Mouse (Mus musculus) midbrain, embryonic 14.5 days (tissue): ENCODE measurements at regions not wholly inside any gene's neighbourhood (a gene's known extent, or its start where the extent isn't known, plus 50 kb on each side); places are given as distances from the start of the nearest gene placed in this dataset.
A peak's percentile ranks its signal among the peaks of the same experiment; 100 is the strongest.
"Not testable (repeated sequence)": the region's sequence is repeated elsewhere in the genome, so short reads cannot be mapped to it uniquely, and the experiment has no call there.

Experiments used
- ATAC-seq: fragments of 200-750 bp; cut with Nextera tagmentation; 2 replicates; pipeline ENCODE4 v1.8.0; 2017; ENCODE audit warnings: moderate number of reproducible peaks, moderate library complexity; ENCODE audit not compliant: low FRiP score, low TSS enrichment
- DNase-seq: peaks from one replicate; pipeline ENCODE4 v3.0.0-alpha.2; 2015
- H3K27ac ChIP-seq: fragments of 300-500 bp; sonication (generic); replicated peaks from 2 replicates; pipeline ENCODE4 v1.5.1; 2014; ENCODE audit warnings: mild to moderate bottlenecking, low read depth, low read length, moderate library complexity
- H3K27me3 ChIP-seq: fragments of 300-500 bp; sonication (generic); 2 replicates; pipeline ENCODE4 v1.6.1; 2014; ENCODE audit warnings: low read length, control low read depth, mixed read lengths; ENCODE audit not compliant: control insufficient read depth, insufficient read depth
- H3K36me3 ChIP-seq: fragments of 300-500 bp; sonication (generic); 2 replicates; pipeline ENCODE4 v1.6.1; 2014; ENCODE audit warnings: low read length, control low read depth; ENCODE audit not compliant: control insufficient read depth, insufficient read depth
- H3K4me1 ChIP-seq: fragments of 300-500 bp; sonication (generic); 2 replicates; pipeline ENCODE4 v1.6.1; 2014; ENCODE audit warnings: mild to moderate bottlenecking, antibody characterized with exemption, low read length, control low read depth; ENCODE audit not compliant: control insufficient read depth, insufficient read depth
- H3K4me2 ChIP-seq: fragments of 300-500 bp; sonication (generic); 2 replicates; pipeline ENCODE4 v1.6.1; 2014; ENCODE audit warnings: mild to moderate bottlenecking, low read length, moderate library complexity
- H3K4me3 ChIP-seq: fragments of 300-500 bp; sonication (generic); replicated peaks from 2 replicates; pipeline ENCODE4 v1.5.1; 2014; ENCODE audit warnings: low read depth, low read length
- H3K9ac ChIP-seq: fragments of 300-500 bp; sonication (generic); replicated peaks from 2 replicates; pipeline ENCODE4 v1.6.1; 2014; ENCODE audit warnings: mild to moderate bottlenecking, low read length, moderate library complexity
- H3K9me3 ChIP-seq: fragments of 300-500 bp; sonication (generic); 2 replicates; pipeline ENCODE4 v1.6.1; 2016; ENCODE audit warnings: low read length, control low read depth, mixed read lengths; ENCODE audit not compliant: control insufficient read depth
- WGBS: fragments of 180-500 bp; shearing (Covaris S2); extraction: QIAGEN DNeasy Blood & Tissue Kit; methylation state at CpG from one replicate; pipeline ENCODE4 v1.1.7; 2014; 5-methylcytosine and 5-hydroxymethylcytosine counted together

- not testable (repeated sequence) for H3K9me3 ChIP-seq, H3K27ac ChIP-seq, DNase-seq, H3K27me3 ChIP-seq, ATAC-seq, H3K36me3 ChIP-seq, H3K4me2 ChIP-seq, H3K4me1 ChIP-seq, H3K9ac ChIP-seq
- peak overlapping the region; percentile 19; the same call in 1 of the 2 replicates for H3K4me3 ChIP-seq
- 3% methylated on average over 6 of the region's 44 CpGs for WGBS
These were observed 128.1 kb downstream of the 9030624G23Rik start for GRCm38 (mm10) chr12:23968968-23969367.
